Mouse (Mus musculus): ENCODE results near the gene Cd6.

- TF ChIP-seq CTCF (conservative IDR thresholded peaks at IDR 0.05 in 1 of 2, IDR thresholded peaks at IDR 0.05 in 1 of 2; ENCODE audit: low read depth in 2 of 2, low read length in 2 of 2) (no peak), E2F4 (IDR thresholded peaks at IDR 0.05; ENCODE audit: insufficient replicate concordance, low read depth, low read length) (no peak), BHLHE40 (IDR thresholded peaks at IDR 0.05; ENCODE audit: low read depth, low read length) (no peak), JUND (conservative IDR thresholded peaks at IDR 0.05; ENCODE audit: low read depth, low read length) (no peak), TBP (conservative IDR thresholded peaks at IDR 0.05; ENCODE audit: low read depth, low read length) (no peak), PAX5 (IDR thresholded peaks at IDR 0.05; ENCODE audit: low read length) (no peak), MEF2A (IDR thresholded peaks at IDR 0.05; ENCODE audit: borderline replicate concordance, low read depth, low read length) (no peak), RCOR1 (conservative IDR thresholded peaks at IDR 0.05; ENCODE audit: low read depth, low read length) (no peak), GABPA (IDR thresholded peaks at IDR 0.05; ENCODE audit: insufficient replicate concordance, low read depth, low read length) (no peak), USF1 (IDR thresholded peaks at IDR 0.05; ENCODE audit: low read depth, low read length) (no peak), CHD2 (IDR thresholded peaks at IDR 0.05; ENCODE audit: low read length) (no peak), RAD21 (IDR thresholded peaks at IDR 0.05; ENCODE audit: low read depth, low read length) (no peak), TCF12 (IDR thresholded peaks at IDR 0.05; ENCODE audit: low read depth, low read length) (no peak), POLR2A (IDR thresholded peaks at IDR 0.05; ENCODE audit: low read depth, low read length) (no peak)
These were observed 68.0 kb downstream of the Cd6 start for GRCm38 (mm10) chr19:10761794-10762415.

Data from CH12.LX (cell line).